Mouse (Mus musculus) inflammation-experienced regulatory T-cells, adult 16 weeks (primary cell): ENCODE data around the gene Vmn1r235. TPM values are rescaled to one million over a fixed set of nuclear protein-coding genes. Genes with fewer than 3 reads are reported as not detected.

Experiments used
- polyA plus RNA-seq: library from polyadenylated mRNA; unstranded; fragments of 100-300 nt; shearing (Covaris generic); gene quantifications from one replicate; pipeline ENCODE4 v1.2.1, GENCODE M21; 2017

The Vmn1r235 gene
- polyA plus RNA-seq = not detected

DNA sequence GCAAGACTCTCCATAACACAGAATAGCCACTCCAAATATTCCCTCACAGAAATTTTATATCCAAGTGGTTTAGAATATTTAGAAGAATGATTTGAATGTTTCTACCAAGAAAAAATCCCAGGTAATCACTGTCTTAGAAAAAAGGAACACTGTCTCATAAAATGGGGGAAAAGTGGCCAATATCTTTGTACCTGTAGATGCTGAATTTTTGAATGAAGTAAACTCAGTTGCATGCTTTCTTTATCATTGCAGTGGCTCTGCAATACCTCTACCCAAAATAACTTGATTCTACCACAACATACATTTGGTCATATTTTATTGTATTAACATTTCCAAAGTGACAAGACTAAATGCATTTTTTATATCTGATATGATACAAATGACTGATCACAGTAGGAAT is at the start of gene Vmn1r235:
Gene Vmn1r235 (plus strand): TSS at position 301 of the 400 bp plus-strand sequence.

DNA sequence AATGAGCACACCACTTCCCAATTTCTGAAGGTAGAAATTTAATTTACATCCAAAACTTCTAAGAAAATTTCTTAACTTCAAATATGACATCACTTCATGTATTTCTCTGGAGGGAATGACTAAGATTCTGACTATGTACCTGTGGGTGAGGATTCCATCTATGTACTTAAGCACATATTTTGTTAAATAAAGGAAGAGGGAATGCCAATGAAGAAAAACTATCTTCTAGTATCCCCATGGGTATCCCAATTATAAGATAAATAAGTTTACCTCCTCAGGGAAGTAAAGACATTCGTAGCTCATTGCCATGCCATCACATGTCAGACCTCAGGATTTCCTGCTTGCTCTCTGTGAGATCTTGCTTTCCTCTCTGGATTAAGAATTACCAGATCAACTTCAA is 30.4 kb upstream of the Vmn1r235 start, which contains the start of gene Vmn1r234:
Gene Vmn1r234 (plus strand): TSS at position 301 of the 400 bp plus-strand sequence.

DNA sequence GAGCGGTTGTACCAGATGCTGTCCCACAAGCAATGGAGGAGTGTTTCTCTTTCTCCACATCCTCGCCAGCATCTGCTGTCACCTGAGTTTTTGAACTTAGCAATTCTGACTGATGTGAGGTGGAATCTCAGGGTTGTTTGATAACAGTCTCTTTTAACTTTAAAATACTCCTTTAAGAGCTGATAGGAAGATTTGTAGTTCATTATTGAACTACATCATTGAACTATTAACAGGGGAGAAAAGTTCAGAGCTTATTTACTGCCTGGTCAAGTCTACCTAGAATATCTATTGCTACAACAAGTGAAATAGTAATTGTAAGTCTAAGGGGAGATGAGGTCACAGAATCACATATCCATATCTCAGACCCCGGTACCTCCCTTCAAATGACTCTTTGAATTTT is 26.4 kb downstream of the Vmn1r235 start, which contains the start of gene Vmn1r236:
Gene Vmn1r236 (plus strand): TSS at position 301 of the 400 bp plus-strand sequence.

GRCm38 (mm10) chr17:21311565-21311964 is 55.4 kb downstream of the Vmn1r235 start, which contains the start of gene Vmn1r237:
Gene Vmn1r237 (plus strand): TSS chr17:21311865.

Other genes starting within 250 kb of the Vmn1r235 start
- 23.7 TPM for gene Zfp160, start 247.5 kb upstream of the Vmn1r235 start, polyA plus RNA-seq
- gene Vmn1r234, start 30.3 kb upstream of the Vmn1r235 start, polyA plus RNA-seq = not detected
- not detected for gene Vmn1r236, start 26.5 kb downstream of the Vmn1r235 start, polyA plus RNA-seq
- not detected for gene Vmn1r237, start 55.5 kb downstream of the Vmn1r235 start, polyA plus RNA-seq
- gene Zfp677, start 127.3 kb downstream of the Vmn1r235 start, polyA plus RNA-seq = 22.2 TPM
- 11.7 TPM for gene Zfp54, start 166.8 kb downstream of the Vmn1r235 start, polyA plus RNA-seq
- gene Zfp51, start 194.0 kb downstream of the Vmn1r235 start, polyA plus RNA-seq = 48.7 TPM
- gene Zfp53, start 232.6 kb downstream of the Vmn1r235 start, polyA plus RNA-seq = 65.0 TPM